Mouse (Mus musculus): Measurements from ENCODE around the gene Epc2. TPM values are rescaled to one million over a fixed set of nuclear protein-coding genes. Genes with fewer than 3 reads are reported as not detected.

Gene Epc2
- total RNA-seq, 1 experiment = 27.5 TPM

DNA sequence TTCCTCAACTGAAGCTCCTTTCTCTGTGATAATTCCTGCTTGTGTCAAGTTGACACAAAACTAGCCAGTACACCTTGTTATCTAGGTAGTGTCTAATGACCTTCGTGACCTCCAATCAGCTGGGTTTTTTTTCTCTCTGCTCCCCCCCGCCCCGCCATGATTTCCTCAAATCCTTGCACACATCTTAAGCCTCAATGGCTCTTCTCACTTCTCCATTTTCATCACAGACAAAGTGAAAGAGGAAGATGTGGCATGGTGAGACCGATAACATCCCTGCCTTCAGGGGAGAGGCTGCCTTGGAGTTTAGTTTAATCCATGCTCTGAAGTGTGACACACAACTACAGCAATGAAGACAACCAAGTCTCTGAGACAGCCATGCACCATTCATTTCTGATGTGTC lies 26.5 kb upstream of the Epc2 start:
- Histone ChIP-seq H3K9ac (ENCODE audit: insufficient read depth, low read depth, low read length, poor library complexity, severe bottlenecking) (no peak overlapping the region), H3K9me3 (ENCODE audit: control insufficient read depth, insufficient read depth, low read depth, low read length) (no peaks in the 10 kb centered on the region), H3K4me1 (ENCODE audit: control insufficient read depth in 2 of 2, insufficient read depth in 2 of 2, low read length in 2 of 2, poor library complexity in 1 of 2) (no peaks in the 10 kb centered on the region), H3K27ac (ENCODE audit: insufficient read depth, low read depth, low read length, poor library complexity, severe bottlenecking) (no peak overlapping the region), H3K4me3 (ENCODE audit: insufficient read depth in 1 of 2, low read depth in 1 of 2, low read length in 2 of 2, poor library complexity in 1 of 2, severe bottlenecking in 1 of 2) (no peak overlapping the region), H3K36me3 (ENCODE audit: control insufficient read depth, insufficient read depth, low read length, poor library complexity, severe bottlenecking) (no peaks in the 10 kb centered on the region)
- DNase-seq (ENCODE audit: low read depth, low spot score) = no peak
- in situ Hi-C loops (cut with MboI; ENCODE audit: low sequenced_read_pairs in 2 of 2, unreplicated experiment in 2 of 2) = no loop called here
- TF ChIP-seq MAFK (IDR thresholded peaks at IDR 0.05; ENCODE audit: insufficient read depth, low read depth, low read length) (no peak), ZNF384 (IDR thresholded peaks at IDR 0.05; ENCODE audit: low read depth, low read length) (no peak), CHD2 (IDR thresholded peaks at IDR 0.05; ENCODE audit: low read depth, low read length) (no peak), ZC3H11A (IDR thresholded peaks at IDR 0.05; ENCODE audit: borderline replicate concordance, low read depth, low read length) (no peak), HCFC1 (IDR thresholded peaks at IDR 0.05; ENCODE audit: borderline replicate concordance, insufficient read depth, low read length) (no peak)

DNA sequence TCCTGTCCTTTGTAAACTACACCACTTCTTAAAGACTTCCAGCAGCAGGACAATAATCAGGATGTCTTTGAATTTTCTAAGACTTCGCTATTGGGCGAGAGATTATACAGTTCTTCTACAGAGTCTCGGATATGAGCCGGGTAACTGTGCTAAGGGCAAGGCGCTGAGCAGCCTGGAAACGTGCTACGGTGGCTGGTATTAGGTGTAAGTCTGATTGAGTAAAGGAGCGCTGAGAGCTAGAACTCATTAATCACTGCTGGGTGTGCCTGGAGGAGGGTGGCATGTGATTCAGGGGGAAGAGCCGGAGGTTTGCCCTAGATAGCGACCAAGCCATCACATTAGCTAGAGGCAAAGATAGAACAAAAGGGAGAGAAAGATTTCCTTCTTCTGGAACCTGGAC lies 25.1 kb upstream of the Epc2 start:
- TF ChIP-seq CHD2 (IDR thresholded peaks at IDR 0.05; ENCODE audit: low read depth, low read length) = no peak
- TF ChIP-seq MAFK (IDR thresholded peaks at IDR 0.05; ENCODE audit: insufficient read depth, low read depth, low read length) = no peak
- no peak for TF ChIP-seq ZNF384 (IDR thresholded peaks at IDR 0.05; ENCODE audit: low read depth, low read length)
- TF ChIP-seq HCFC1 (IDR thresholded peaks at IDR 0.05; ENCODE audit: borderline replicate concordance, insufficient read depth, low read length) = no peak
- TF ChIP-seq ZC3H11A (IDR thresholded peaks at IDR 0.05; ENCODE audit: borderline replicate concordance, low read depth, low read length) = no peak
- no peak overlapping the region for H3K27ac ChIP-seq (ENCODE audit: insufficient read depth, low read depth, low read length, poor library complexity, severe bottlenecking)
- H3K4me3 ChIP-seq (ENCODE audit: insufficient read depth in 1 of 2, low read depth in 1 of 2, low read length in 2 of 2, poor library complexity in 1 of 2, severe bottlenecking in 1 of 2) = no peak overlapping the region
- H3K4me1 ChIP-seq (ENCODE audit: control insufficient read depth in 2 of 2, insufficient read depth in 2 of 2, low read length in 2 of 2, poor library complexity in 1 of 2) = no peaks in the 10 kb centered on the region
- in situ Hi-C loops (cut with MboI; ENCODE audit: low sequenced_read_pairs in 2 of 2, unreplicated experiment in 2 of 2) = no loop called here
- no peaks in the 10 kb centered on the region for H3K9me3 ChIP-seq (ENCODE audit: control insufficient read depth, insufficient read depth, low read depth, low read length)
- H3K9ac ChIP-seq (ENCODE audit: insufficient read depth, low read depth, low read length, poor library complexity, severe bottlenecking) = no peak overlapping the region
- no peak for DNase-seq (ENCODE audit: low read depth, low spot score)
- H3K36me3 ChIP-seq (ENCODE audit: control insufficient read depth, insufficient read depth, low read length, poor library complexity, severe bottlenecking) = no peaks in the 10 kb centered on the region

DNA sequence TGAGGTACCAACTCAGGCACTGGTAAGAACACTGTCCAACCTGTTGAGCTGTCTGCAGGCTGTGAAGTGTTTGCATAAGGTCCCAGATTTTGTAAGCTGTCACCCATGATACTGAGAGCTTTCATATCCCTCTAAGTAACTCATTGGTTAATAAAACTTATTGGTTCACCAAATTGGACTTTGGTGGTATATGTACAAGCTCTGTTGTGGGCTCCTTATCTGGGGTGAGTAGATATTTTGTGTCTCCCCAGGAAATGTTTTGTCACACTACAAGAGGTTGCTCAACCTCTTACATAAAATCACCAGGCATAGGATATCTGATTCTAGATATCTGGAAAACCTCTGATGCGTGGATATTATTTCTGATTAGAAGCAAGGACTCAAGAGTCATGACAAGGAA lies 20.3 kb upstream of the Epc2 start:
- H3K36me3 ChIP-seq (ENCODE audit: control insufficient read depth, insufficient read depth, low read length, poor library complexity, severe bottlenecking) = no peaks in the 10 kb centered on the region
- no peaks in the 10 kb centered on the region for H3K4me1 ChIP-seq (ENCODE audit: control insufficient read depth in 2 of 2, insufficient read depth in 2 of 2, low read length in 2 of 2, poor library complexity in 1 of 2)
- no peak for DNase-seq (ENCODE audit: low read depth, low spot score)
- H3K4me3 ChIP-seq (ENCODE audit: insufficient read depth in 1 of 2, low read depth in 1 of 2, low read length in 2 of 2, poor library complexity in 1 of 2, severe bottlenecking in 1 of 2) = no peak overlapping the region
- in situ Hi-C loops (cut with MboI; ENCODE audit: low sequenced_read_pairs in 2 of 2, unreplicated experiment in 2 of 2) = no loop called here
- no peak overlapping the region for H3K9ac ChIP-seq (ENCODE audit: insufficient read depth, low read depth, low read length, poor library complexity, severe bottlenecking)
- TF ChIP-seq HCFC1 (IDR thresholded peaks at IDR 0.05; ENCODE audit: borderline replicate concordance, insufficient read depth, low read length) = no peak
- TF ChIP-seq ZNF384 (IDR thresholded peaks at IDR 0.05; ENCODE audit: low read depth, low read length) = no peak
- H3K9me3 ChIP-seq (ENCODE audit: control insufficient read depth, insufficient read depth, low read depth, low read length) = no peaks in the 10 kb centered on the region
- no peak overlapping the region for H3K27ac ChIP-seq (ENCODE audit: insufficient read depth, low read depth, low read length, poor library complexity, severe bottlenecking)

DNA sequence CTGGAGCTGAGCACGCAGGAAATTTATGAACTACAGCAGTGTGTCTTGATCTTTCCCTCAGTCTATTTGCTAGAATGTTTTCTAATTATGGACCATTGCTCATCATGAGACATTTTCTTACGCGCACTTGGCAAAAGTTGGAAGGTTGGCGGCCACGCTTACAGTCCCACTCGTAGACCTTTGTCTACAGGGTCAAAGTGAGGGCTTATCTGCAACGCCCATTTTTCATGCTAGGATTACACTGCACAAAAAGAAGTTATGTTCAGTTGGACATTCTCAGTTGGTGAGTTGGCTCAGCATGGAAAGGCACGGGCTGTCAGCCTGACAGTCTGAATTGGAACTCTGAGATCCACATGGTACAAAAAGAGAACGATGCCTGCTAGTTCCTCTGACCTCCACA lies 18.1 kb upstream of the Epc2 start:
- Histone ChIP-seq H3K4me1 (ENCODE audit: control insufficient read depth in 2 of 2, insufficient read depth in 2 of 2, low read length in 2 of 2, poor library complexity in 1 of 2) (no peaks in the 10 kb centered on the region), H3K27ac (ENCODE audit: insufficient read depth, low read depth, low read length, poor library complexity, severe bottlenecking) (no peak overlapping the region), H3K36me3 (ENCODE audit: control insufficient read depth, insufficient read depth, low read length, poor library complexity, severe bottlenecking) (no peaks in the 10 kb centered on the region), H3K4me3 (ENCODE audit: insufficient read depth in 1 of 2, low read depth in 1 of 2, low read length in 2 of 2, poor library complexity in 1 of 2, severe bottlenecking in 1 of 2) (no peak overlapping the region), H3K9ac (ENCODE audit: insufficient read depth, low read depth, low read length, poor library complexity, severe bottlenecking) (no peak overlapping the region), H3K9me3 (ENCODE audit: control insufficient read depth, insufficient read depth, low read depth, low read length) (no peaks in the 10 kb centered on the region)
- in situ Hi-C loops (cut with MboI; ENCODE audit: low sequenced_read_pairs in 2 of 2, unreplicated experiment in 2 of 2) = no loop called here
- TF ChIP-seq ZC3H11A (IDR thresholded peaks at IDR 0.05; ENCODE audit: borderline replicate concordance, low read depth, low read length) (no peak), CHD2 (IDR thresholded peaks at IDR 0.05; ENCODE audit: low read depth, low read length) (no peak), ZNF384 (IDR thresholded peaks at IDR 0.05; ENCODE audit: low read depth, low read length) (no peak), HCFC1 (IDR thresholded peaks at IDR 0.05; ENCODE audit: borderline replicate concordance, insufficient read depth, low read length) (no peak), MAFK (IDR thresholded peaks at IDR 0.05; ENCODE audit: insufficient read depth, low read depth, low read length) (no peak)
- DNase-seq (ENCODE audit: low read depth, low spot score) = no peak

DNA sequence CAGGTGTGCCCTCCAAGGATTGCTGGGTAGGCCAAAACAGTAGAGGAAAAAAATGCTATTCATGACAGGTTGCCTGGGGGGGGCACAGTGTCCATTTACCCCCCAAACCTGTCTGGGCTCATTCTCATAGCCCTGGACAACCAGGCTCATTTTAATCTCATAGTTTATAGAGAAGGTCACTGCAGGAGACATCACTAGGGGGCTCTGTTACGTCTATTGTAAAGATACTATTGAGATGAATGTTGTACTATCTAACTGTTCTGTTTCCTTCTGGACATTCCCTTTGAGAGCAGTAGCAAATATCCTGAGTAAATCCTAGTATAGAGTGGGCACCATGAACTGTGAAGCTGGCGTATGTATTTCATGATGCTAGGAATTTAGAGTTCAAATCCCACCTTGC lies 5.0 kb upstream of the Epc2 start:
- H3K4me1 ChIP-seq (ENCODE audit: control insufficient read depth in 2 of 2, insufficient read depth in 2 of 2, low read length in 2 of 2, poor library complexity in 1 of 2) = peaks cover 0 to 4% of the 10 kb centered on the region in 2 experiments; a peak in 1 of 4 replicates
- H3K4me3 ChIP-seq (ENCODE audit: insufficient read depth in 1 of 2, low read depth in 1 of 2, low read length in 2 of 2, poor library complexity in 1 of 2, severe bottlenecking in 1 of 2) = no peak overlapping the region
- in situ Hi-C loops (cut with MboI; ENCODE audit: low sequenced_read_pairs in 2 of 2, unreplicated experiment in 2 of 2) = no loop called here
- H3K9ac ChIP-seq (ENCODE audit: insufficient read depth, low read depth, low read length, poor library complexity, severe bottlenecking) = no peak overlapping the region
- H3K36me3 ChIP-seq (ENCODE audit: control insufficient read depth, insufficient read depth, low read length, poor library complexity, severe bottlenecking) = no peaks in the 10 kb centered on the region
- DNase-seq (ENCODE audit: low read depth, low spot score) = no peak
- no peak for TF ChIP-seq HCFC1 (IDR thresholded peaks at IDR 0.05; ENCODE audit: borderline replicate concordance, insufficient read depth, low read length)
- no peaks in the 10 kb centered on the region for H3K9me3 ChIP-seq (ENCODE audit: control insufficient read depth, insufficient read depth, low read depth, low read length)
- no peak overlapping the region for H3K27ac ChIP-seq (ENCODE audit: insufficient read depth, low read depth, low read length, poor library complexity, severe bottlenecking)

Measured in ES-E14 (cell line).